Mouse (Mus musculus): ENCODE data around the gene Ptprm.

Gene Ptprm

DNA sequence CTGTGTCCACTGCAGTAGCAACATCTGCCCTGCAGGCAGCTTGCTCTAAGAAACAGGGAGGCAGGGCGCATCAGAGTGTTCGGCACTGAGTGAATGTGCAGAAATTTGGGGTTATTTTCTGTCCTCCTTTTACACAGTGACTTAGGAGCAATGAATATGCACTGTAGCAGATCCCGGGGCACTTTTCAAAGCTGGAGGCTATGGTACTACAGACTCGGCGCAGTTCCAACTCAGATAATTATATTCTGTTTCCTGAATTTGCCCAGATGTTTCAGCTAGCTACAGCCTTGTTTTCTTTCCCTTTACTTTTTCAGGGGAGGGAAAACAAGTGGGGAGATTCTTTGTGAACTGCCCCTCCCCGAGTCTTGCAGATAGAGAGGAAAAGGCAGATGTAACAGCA is 281.1 kb downstream of the Ptprm start:
- DNase-seq (ENCODE audit: low read depth, low spot score): no peak

DNA sequence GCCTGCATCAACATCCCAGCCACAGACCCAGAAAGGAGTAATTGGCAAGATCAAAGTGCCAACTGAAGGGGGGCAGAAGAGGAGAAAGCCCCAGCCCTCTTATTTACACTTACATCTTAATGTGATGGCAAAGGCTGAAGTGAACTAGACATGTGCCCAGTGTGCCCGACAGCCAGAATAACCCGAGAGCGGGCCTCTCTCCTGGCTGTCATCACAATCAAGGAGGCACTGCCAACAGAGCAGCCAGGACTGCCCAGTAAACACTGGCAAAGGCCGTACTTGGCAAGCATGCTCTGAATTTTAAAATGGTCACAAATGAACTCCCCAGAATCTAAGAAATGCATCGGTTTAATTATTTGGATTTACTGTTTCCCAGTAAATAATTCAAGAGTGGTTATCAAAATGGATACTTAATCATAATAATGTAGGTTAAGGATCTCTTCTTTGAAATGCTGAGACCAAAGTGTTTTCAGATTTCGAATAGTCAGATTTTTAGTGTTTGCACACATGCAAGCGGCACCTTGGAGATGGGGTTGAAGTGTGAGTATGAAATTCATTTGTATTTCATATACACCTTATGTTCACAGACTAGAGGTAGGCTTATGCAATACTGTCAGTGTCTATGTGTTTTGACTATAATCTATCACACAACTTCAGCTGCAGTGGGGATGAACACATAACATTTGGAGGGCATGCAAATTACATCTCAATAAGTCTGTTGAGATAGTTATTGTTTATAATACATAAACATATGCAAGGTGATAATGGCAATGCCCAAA is 282.8 kb downstream of the Ptprm start:
- DNase-seq (ENCODE audit: low read depth, low spot score): no peak

- DNase-seq (ENCODE audit: low read depth, low spot score): no peak
Measured at GRCm38 (mm10) chr17:67063611-67064010, 290.6 kb downstream of the Ptprm start.

DNA sequence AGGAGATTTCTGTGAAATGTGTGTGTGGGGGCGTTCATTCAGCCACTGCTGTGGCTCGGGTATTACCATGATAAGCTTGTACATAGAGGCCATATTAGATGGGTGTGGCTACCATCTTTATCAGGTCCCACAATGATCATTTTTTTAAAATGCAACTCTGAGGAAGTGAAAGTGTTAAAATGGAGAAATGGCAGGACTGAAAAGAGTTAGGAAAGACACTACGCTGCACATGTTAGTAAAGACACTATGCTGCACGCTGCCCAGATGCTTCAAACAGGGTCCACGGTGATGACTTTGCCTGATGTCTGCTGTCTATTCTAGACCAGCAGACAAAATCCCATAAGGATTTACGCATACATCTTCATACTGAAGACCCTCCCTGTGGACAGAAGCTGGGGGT is 298.6 kb downstream of the Ptprm start:
- DNase-seq (ENCODE audit: low read depth, low spot score): no peak

DNA sequence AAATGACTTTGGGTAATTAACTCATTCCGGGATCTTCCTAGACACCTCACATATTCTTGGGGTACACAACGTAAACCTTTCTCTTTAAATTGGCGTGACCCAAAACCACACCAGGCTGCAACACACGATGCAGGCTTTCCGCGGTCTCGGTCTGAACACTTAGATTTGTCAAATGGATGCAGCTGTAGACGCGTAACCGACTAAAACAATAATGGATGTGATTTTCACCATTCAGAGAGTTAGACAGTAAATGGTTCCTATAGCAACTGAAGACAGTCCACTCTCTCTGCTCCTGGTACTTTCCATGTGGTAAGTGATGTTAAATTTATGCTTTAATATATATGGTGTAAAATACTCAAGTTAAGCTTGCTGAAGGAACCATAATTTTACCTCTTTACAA is 300.1 kb downstream of the Ptprm start:
- no peak for DNase-seq (ENCODE audit: low read depth, low spot score)

- DNase-seq (ENCODE audit: low read depth, low spot score): no peak
Measured at GRCm38 (mm10) chr17:67052624-67053314, 301.5 kb downstream of the Ptprm start.

DNA sequence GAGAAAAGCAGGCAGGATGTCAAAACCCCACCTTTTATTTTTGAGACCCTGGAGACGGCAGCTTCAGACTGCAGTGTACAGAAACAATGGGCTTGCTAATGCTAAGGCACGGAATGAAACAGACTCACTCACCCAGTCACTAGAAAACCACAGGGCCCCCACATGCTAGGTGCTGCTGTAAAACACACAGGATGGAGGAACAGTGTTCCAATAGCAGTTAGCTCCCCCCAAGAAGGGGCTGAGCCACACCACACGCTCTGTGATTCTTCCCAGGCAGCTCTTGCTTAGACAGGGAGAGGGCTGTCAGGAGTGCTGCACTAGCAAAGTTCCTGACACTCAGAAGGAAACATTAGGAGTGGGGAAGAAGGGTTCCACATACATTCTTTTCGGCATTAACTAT is 306.6 kb downstream of the Ptprm start:
- DNase-seq (ENCODE audit: low read depth, low spot score): no peak

- no peak for DNase-seq (ENCODE audit: low read depth, low spot score)
Measured at GRCm38 (mm10) chr17:67038558-67038957, 315.7 kb downstream of the Ptprm start.

GRCm38 (mm10) chr17:67033547-67033946 is 320.7 kb downstream of the Ptprm start:
- no peak for DNase-seq (ENCODE audit: low read depth, low spot score)

DNA sequence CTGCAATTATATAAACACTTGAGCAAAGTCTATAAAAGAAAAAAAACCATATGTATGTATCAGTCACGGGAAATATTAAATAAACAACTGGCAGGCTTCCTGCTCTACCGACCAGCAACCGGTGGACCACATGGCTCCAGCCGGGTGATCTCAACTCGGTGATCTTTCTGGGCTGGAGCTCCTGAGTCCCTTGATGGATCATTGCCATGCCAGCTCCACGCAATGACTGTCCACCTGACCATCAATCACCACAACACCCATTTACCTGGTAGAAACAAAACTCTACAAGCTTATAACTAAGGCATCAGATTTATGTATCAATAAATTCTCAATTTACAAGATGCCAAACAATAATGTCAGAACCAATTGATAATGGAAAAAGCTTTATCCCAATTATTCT is 322.2 kb downstream of the Ptprm start:
- DNase-seq (ENCODE audit: low read depth, low spot score): no peak

DNA sequence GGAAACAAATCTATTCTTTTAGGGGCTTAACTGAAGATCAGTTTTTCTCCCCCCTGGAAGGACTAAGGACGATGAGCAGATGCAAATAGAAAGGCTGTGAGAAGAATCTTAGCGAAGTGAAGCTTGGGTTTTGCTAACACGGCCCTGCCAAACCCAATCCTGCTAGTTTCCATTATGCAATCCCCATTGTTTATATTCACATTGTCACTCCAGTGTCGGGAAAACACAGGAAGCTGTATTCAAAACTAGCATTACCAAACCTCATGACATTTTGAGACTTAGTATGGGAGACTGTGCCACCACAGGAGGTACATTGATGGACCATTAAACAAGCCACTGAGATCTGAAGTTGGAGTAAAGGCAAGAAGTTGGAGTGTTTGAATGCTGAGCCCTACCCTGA is 322.9 kb downstream of the Ptprm start:
- no peak for DNase-seq (ENCODE audit: low read depth, low spot score)

- no peak for DNase-seq (ENCODE audit: low read depth, low spot score)
Measured at GRCm38 (mm10) chr17:67027274-67027673, 327.0 kb downstream of the Ptprm start.

DNA sequence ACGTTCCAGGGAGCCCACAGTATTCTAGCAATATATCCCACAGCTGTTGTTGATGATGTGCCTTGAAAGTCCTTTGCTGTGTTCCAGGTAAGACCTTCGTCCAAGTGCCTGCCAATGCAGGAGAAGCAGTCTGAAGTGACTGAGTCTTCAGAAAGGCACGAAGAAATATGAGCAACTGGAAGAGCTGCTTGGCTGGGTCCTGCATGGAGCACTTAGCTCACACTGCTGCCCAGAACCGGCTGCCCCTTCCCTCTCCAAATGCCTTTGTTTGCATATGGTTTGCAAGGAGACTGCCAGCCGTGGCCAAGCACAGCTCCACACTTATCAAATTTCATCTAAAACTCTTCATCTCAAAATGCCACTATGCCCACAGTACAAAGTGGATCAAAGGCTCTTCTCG is 337.8 kb downstream of the Ptprm start:
- DNase-seq (ENCODE audit: low read depth, low spot score): no peak

GRCm38 (mm10) chr17:67013217-67013616 is 341.0 kb downstream of the Ptprm start:
- no peak for DNase-seq (ENCODE audit: low read depth, low spot score)

DNA sequence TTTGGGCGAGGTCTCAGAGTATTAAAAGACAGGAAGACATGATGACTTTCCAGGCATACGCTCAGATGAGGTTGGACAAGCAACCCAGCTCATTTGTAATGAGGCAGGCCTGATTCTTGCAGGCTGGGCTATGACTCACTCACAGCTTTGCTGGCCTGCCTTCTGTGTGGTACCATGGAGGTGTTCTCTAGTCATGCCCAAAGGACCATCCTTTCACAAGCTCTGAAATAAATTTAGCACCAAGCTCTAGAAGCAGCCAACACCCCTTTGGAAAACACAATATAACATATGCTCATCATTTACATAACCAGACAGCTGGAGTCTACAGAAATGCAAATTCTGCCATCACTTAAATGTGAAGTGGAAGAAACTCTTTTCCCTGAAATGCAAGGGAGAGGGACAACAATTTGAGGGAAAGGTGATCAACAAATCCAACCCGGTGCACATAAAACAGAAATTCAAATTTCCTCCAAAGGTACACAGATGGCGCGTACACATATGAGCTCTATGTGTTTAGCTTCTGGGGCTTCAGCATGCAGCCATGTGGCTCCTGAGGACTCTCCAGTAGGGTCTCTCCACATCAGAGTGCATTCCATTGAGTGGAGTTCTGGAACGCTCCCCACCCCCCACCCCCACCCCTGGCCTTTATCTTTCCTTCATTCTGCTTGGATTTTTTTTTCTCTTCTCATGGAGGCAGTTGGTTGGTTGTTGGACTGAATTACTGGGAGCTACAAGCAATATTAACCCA is 342.2 kb downstream of the Ptprm start:
- DNase-seq (ENCODE audit: low read depth, low spot score): no peak

DNA sequence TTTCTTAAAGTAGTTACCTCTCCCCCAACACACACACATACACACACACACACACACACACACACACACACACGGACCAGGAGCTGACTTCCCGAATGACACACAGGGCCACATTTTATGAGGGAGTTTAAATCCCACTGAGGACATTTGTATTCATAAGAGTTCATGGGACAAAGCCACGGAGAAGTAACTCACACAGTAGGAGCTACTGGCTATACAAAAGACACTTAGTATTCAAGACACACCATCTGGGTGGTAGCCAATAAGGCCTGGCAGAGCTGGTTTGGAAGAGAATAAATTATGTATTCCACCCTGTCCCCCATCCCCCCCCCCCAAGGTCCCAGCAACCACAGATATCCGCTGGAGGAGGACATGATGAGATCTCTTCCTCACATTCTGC is 344.1 kb downstream of the Ptprm start:
- no peak for DNase-seq (ENCODE audit: low read depth, low spot score)

- no peak for DNase-seq (ENCODE audit: low read depth, low spot score)
Measured at GRCm38 (mm10) chr17:67008137-67008536, 346.1 kb downstream of the Ptprm start.

GRCm38 (mm10) chr17:67006740-67007385 is 347.4 kb downstream of the Ptprm start:
- no peak for DNase-seq (ENCODE audit: low read depth, low spot score)

DNA sequence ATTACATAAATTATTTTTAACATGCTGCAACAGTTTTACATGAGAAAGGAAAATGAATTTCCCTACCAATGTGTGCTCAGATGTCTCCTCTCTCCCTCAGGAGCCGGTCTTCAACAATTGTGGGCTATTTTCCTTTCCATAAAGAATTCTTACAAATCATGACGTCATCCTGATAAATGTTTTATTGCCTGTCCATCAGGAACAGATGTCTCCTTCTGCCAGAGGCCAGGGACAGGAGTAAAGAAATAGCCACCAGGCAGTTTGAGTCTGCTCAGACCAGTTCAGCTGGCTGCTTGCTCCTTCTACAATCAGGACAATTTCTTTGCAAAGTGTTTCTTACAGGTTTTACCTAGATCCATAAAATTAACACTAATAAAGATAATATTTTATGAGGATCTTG is 357.4 kb downstream of the Ptprm start:
- no peak for DNase-seq (ENCODE audit: low read depth, low spot score)

- no peak for DNase-seq (ENCODE audit: low read depth, low spot score)
Measured at GRCm38 (mm10) chr17:66996016-66996415, 358.2 kb downstream of the Ptprm start.

GRCm38 (mm10) chr17:66991815-66992214 is 362.4 kb downstream of the Ptprm start:
- no peak for DNase-seq (ENCODE audit: low read depth, low spot score)

DNA sequence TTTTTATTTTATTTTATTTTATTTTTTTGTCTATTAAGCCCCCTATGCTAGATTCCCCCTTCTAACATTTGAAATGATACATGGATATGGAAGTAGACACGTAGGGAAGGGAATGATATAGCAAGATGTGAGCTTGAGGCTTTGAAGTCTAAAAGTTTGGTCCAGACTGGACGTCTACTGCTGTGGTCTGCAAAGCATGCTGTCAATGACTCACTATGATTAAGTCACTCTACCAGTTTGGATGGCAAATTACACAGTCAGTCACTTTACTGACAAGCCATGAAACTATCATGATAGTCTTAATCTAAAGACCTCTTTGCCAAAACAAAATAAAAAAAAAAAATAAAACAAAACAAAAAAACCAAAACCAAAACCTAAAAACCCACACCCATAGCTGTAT is 363.5 kb downstream of the Ptprm start:
- DNase-seq (ENCODE audit: low read depth, low spot score): no peak
